Mouse (Mus musculus) gonadal fat pad, adult 2 months (tissue): Measurements from ENCODE around the gene 4430402I18Rik. TPM values are rescaled to one million over a fixed set of nuclear protein-coding genes. Genes with fewer than 3 reads are reported as not detected.

Source experiments
- polyA plus RNA-seq: library from polyadenylated mRNA; depleted of rRNA; stranded (reverse); fragments of >200 nt; gene quantifications from 2 replicates; pipeline ENCODE4 v1.2.3, GENCODE M21; 2012; rRNA removed

Gene 4430402I18Rik
- polyA plus RNA-seq, 1 experiment: 12.4 TPM

Other genes starting within 250 kb of the 4430402I18Rik start
- gene Slc1a1, start 132.8 kb downstream of the 4430402I18Rik start, polyA plus RNA-seq: 123 and 133 TPM in 2 replicates
- gene Plpp6, start 3.8 kb downstream of the 4430402I18Rik start, polyA plus RNA-seq: 30.3 and 49.1 TPM in 2 replicates
- 27.7 and 28.2 TPM in 2 replicates for gene Cdc37l1, start 22.6 kb upstream of the 4430402I18Rik start, polyA plus RNA-seq
- 102 and 125 TPM in 2 replicates for gene Ak3, start 80.2 kb upstream of the 4430402I18Rik start, polyA plus RNA-seq
- gene Rcl1, start 133.6 kb upstream of the 4430402I18Rik start, polyA plus RNA-seq: 18.5 and 19.6 TPM in 2 replicates